Mouse (Mus musculus): ENCODE results near the gene Klf12.

Klf12 gene

DNA sequence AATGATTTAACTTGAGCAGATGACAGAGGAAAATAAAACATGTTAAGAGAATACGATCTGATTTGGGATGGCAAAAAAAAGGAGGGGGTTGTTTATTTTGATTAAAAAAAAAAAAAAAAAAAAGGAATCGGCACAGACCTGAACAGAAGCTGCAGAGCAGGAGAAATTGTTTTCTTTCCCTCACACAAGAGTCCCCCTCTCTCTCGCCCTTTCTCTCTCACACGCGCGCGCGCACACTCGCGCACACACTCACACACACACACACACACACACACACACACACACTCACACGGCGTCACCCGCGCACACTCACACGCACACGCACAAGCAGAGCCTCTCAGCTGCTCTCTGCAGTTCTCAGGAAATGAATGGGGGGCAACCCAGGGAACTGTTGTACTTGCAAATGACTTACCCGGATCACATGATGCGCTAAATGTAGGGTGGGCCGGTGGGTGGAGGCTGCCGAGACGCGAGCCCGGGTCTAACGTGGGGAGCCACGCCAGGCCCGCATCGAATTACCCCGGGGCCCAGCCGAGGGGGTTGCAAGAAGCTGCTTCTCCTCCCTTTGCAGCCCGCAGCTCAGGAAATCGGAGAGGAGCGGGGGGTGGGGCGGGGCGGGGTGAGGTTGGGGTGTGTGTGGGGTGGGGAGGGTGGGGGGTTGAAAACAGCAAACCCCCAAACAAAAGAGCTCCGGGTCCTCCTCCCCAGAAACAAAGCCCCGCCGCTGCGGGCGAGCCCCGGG is at the start of gene Klf12:
TSS of gene Klf12 (minus strand) at position 561 of the 742 bp plus-strand sequence.
- DNase-seq (ENCODE audit: inconsistent age in 2 of 2, low spot score in 1 of 2), result peak; percentile 86 to 94

DNA sequence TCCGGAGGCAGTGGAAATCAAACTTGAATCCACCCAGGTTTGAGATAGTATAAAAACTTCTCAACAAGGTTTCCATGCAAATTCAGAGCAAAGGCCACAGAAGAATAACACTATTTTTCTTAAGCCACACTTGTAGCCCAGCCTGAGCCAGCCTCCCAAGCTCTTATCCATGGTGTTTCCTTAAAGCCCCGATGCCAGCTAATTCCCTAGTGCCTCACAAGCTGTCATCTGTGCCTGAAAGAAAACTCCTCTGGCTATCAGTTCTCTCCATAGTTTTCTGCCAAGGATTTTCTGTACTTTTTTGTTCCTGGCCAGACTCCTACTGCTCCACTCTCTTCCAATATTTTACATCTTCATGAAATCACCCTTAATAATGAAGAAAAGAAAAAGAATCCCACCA is 48.9 kb upstream of the Klf12 start:
- DNase-seq (ENCODE audit: inconsistent age in 2 of 2, low spot score in 1 of 2), result no peak

DNA sequence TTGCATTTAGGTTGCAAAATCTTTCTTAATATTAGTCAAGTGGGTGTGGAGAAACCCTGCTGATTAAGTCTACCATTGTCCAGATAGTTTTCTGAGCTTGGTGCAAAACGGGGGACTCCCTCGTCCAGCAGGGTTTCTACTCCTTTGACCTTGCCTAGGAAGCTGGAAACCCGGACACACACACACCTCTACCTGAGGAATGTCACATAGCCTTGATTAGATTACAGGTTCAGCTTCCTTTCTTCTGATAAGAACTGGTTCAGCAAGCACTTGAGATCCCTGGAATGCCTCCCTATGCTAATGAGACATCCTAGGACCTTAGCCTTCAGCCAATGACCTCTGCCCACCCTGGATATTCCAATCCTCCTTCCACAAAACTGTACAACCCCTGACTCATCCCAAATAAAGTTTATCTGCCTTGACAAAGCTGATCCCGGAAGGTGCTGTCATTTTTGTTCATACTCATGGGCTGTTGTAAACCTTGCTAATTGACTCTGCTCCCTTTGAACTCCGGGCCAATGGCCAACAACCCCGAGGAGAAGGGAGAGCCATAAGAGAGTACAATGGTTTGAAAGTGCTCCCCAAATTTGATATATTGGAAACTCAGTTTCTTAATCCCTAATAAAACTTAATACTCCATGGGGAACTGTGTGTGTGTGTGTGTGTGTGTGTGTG is 44.3 kb upstream of the Klf12 start:
- DNase-seq (ENCODE audit: inconsistent age in 2 of 2, low spot score in 1 of 2), result no peak

DNA sequence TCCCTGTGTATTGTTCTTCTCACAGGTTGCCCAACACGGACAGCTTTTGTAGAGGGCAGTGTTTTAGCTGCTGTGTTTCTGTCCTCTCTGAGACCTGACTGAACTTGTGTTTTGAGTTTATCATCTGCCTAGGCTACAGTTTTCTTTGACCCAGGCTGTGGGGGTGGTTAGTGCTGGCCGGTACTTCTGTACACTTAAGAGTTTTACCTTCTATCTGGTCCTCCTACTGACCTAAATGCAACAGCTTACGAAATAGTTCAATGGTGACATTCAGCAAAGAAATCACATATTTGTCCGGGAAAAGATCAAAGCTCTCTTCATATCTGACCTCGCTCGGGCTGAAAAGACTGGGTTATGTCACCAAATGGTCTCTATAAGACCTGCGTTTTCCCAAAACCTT is 39.8 kb upstream of the Klf12 start:
- peak; percentile 19 to 78 for DNase-seq (ENCODE audit: inconsistent age in 2 of 2, low spot score in 1 of 2)

DNA sequence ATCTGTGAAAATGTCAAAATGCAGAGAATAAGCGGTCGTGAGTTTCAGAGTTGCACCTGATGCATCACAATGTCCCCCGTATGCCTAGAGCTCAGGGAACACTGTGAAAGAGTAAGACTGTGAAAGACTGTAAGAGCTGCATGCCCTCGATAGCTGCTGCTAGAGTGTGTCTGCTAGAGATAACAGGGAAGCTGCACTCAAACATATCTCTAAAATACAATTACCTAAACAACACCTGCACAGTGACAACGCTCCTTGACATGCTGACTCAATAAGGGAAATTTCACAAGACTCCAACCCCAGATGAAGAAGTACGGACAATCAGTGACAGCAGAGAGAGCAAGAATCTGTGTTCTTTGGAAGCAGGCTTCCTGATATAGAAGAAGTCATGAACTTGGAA is 37.5 kb upstream of the Klf12 start:
- no peak for DNase-seq (ENCODE audit: inconsistent age in 2 of 2, low spot score in 1 of 2)

DNA sequence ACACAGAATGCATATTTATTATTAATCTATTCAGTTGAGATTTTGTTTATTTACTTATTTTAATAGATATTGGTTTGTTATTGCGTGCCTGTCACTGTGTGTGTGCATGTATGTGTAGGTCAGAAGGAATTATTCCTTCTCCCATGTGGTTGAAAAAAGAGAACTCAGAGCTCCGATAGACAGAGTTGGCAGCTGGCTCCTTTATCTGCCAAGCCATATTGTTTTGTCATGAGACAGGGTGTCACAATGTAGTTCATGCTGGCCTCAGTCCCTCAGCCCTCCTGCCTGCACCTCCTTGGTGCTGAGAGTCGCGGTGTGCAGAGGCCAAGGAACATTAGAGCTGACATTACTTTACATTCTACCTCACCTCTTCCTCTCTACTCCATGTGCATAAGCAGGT is 32.3 kb upstream of the Klf12 start:
- DNase-seq (ENCODE audit: inconsistent age in 2 of 2, low spot score in 1 of 2), result no peak

DNA sequence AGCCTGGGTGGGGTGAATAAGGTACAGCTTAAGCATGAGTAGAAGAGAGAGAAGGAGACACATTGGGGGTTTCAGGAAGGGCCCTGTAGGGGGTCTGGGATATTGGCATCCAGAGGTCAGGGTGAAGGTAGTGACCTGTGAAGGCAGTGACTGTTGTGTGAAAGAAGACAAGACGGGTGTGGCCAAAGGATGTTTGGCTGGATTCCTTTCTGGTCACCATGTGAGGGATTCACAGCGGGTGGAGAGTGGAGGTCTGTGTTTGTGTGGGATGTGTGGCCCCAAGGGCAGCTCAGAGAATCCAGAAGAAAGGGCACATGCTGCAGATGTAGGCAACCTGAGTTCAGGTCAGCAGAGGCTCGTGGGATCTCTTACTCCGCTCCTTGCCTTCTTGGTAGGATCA is 29.6 kb upstream of the Klf12 start:
- DNase-seq (ENCODE audit: inconsistent age in 2 of 2, low spot score in 1 of 2), result no peak

DNA sequence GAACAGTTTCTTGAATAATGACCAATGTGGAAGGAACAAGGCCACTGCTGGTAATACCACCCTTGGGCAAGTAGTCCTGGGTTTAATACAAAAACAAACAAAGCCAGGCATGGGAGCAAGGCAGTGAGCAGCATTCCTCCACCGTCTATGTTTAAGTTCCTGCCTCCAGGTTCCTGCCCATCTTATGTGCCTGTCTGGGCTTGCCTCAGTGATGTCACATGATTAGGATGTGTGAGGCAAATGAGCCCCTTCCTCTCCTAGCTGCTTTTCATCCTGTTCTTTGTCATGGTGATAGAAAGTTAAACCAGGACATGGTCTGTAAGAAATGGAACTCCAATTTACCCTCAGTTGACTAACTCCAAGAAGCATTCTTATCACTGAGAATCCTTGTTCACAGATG is 16.4 kb upstream of the Klf12 start:
- DNase-seq (ENCODE audit: inconsistent age in 2 of 2, low spot score in 1 of 2), result no peak

DNA sequence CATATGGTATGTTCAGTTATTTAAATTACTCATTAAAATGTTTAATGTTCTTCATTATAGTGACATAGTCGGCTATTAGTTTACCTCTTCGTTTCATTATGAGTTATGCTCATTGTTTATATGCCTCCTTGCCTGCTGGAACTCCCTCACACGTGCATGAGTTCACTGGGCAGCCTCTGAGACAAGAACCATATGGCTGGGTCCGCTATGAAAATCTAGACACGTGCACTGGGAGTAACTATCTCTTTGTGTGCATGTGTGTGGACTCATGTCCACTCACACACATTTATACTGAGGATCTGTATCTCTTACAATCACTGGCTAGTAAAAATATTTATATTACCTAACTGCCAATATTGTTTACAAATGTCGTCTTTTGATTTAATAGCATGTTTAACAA is 14.4 kb upstream of the Klf12 start:
- no peak for DNase-seq (ENCODE audit: inconsistent age in 2 of 2, low spot score in 1 of 2)

DNA sequence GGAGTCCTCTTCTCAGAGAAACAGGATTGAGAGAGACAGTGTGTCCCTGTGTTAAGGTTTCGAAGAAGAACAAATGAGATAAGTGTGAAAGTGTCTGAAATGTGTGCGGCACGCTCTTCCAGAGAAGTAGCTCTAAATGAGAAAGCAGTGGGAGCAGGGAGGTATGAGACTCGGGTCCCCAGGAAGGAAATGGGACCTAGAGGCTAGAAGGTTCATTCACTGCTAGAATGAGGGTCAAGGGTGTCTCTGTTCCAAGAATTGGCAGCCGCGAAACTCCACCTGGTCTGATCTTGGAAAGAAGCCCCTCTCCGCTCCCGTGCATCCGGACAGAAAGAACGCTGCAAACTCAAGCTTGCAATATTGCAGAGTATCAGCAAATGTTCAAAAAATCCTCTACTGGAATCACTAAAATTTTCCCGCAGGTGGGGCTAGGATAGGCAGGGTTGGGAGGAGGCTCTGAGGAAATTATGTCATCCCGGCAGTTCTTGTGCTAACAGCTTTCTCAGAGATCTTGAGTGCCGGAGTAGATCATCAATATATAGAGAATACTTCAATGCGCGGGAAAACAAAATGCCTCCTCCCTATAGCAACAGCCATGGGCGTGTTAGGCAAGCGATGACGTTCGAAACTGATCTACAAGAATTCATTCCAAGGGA is 2.2 kb upstream of the Klf12 start:
- DNase-seq (ENCODE audit: inconsistent age in 2 of 2, low spot score in 1 of 2), result no peak

DNA sequence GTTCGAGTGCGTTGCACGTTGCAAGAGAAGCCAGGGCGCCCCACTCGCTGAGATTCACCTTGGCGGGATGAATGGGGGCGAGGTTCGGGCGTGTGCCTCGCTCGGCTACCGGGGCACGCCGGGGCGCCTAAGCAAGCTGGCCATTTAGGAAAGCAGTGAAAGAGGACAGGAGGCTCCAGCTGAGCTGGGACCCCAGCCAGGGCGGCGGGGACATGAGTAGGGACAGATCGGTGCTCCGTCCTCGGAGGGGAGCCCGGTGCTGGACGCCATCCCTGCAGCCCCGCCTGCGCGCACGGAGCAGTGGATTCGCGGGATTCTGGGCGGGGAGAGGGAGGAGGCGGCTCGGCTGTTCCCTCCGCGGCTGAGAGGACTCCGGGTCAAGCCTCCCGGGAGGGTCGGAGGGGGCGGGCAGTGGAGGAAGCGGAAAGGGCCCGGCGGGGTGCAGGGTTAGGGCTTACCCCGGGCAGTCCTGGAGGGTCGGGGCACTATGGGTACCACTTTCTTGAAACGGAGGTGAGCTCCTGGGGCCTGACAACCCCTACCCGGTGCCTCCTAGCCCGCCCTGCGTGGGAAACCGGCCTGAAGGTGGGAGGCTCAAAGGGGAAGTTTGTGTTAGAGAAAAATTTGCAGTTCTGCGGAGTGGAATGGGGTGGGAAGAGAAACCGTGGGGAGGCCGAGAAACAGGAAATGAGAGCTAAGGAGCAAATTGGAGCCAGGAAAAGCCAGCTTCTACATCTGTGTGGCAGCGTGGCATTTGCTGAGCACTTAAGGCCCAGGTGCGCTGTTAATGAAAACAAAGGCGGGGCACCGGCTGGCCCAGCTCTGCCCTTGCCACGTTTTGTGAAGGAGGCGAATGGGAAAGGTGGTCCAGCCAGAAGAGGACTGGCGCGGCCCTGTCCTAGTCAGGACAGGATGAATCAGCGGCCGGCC is 1.4 kb upstream of the Klf12 start:
- peak; percentile 83 to 94 for DNase-seq (ENCODE audit: inconsistent age in 2 of 2, low spot score in 1 of 2)

DNA sequence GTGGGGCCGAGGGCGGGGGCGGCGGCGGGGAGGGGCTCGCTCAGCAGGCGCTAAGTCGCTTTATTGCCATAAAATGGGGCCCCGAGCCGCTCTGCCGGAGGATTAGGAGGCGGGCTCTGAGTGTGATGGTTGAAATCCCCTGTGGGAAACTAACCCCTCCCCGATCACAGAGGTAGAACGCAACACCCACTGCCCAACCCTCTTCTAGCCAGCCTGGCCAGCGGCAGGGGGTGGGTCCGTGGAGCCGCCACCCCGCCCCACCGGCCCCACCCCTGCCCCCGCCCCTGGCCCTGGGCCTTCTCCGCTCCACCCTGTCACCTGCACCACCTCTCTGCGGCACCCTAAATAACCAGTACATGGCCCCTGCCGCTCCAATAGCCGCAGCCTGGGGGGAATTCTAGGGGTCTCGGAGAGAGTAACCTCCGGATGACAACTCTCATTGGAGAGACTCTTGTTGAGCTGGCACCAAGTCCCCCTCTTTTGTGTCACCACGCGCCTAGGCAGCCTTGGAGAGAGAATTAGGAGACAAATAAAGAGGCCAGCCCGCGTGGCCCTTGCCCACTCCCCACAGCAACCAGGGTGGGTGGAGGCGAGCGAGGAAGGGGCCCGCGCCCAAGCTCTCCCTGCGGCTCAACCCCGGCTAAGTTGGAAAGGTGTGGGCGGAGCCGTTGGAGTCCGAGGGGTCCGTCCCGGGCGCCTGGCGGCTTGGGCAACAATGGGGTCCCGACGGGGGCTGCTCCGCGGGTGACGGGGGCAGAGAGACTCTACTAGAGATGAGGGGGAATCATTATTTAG is 579 bp upstream of the Klf12 start:
- peak; percentile 85 to 95 for DNase-seq (ENCODE audit: inconsistent age in 2 of 2, low spot score in 1 of 2)

DNA sequence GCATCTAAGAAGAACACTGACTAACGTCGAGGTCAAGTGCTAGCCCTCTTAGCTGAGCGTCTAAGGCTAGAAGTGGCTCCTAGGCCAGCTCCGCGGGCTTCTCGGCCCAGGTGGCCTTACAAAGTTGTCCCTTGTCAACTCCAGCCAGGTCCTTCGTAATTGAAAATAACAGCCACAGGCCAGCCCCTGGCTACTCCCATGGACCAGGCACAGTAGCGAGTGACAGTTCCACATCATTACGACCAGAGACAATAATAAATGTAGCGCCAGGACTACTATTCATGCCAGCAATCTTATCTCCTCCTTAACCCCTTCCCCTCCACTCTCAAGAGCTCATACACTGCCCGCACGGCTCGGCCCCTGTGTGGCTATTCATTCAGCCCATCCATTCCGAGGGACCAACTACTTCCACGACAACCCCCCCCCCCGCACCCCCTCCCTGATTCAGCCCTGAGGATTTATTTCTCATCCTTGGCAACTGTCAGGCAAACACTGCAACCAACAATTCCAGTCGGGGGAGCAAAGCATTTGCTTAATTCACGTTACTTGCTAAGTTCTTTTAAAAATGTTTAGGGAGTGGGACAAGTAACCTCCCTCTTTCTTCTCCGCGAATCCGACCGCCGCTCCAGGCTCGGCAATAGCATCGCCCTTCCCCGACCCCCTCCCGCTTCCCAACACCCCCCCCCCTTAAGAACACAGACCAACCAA is 914 bp downstream of the Klf12 start:
- peak; percentile 53 to 88 for DNase-seq (ENCODE audit: inconsistent age in 2 of 2, low spot score in 1 of 2)

DNA sequence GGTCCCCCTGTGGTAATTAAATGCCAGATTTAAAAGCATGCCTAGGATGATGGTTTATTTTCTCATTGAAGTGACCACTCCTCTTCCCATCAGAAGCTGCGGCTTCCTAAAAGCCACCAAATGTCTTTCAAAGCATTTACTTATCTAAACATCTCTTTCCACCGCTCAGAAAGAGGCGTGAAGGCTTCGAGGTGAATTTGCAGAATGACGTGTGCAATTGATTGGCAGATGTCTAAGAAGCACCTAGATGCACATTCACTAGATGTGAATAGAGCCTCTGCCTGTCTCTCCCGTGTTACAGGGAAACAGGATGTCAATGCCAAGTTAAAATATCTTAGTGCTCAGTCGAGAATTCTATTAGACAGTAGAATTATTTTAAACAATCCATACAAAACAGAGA is 1.8 kb downstream of the Klf12 start:
- DNase-seq (ENCODE audit: inconsistent age in 2 of 2, low spot score in 1 of 2), result peak in 1 of 2 experiments; percentile 60

DNA sequence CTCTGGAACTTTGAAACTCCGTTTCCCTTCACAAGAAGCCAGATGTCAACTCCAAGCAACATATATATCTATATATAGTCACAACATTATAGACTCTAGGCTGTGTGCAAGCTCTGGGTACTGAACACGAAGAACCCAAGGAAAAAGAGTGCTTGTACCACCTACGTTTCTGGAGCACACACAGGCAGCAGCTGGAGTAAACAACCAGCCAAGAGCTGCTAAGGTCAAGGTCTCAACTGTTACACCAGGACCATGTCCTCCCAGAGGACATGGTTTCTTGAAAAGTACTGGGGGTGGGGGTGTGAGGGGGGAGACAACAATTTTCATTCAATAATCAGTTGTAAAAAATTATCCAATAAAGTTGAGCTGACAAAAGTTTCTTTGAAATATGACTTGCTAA is 2.7 kb downstream of the Klf12 start:
- DNase-seq (ENCODE audit: inconsistent age in 2 of 2, low spot score in 1 of 2), result peak; percentile 50 to 76

DNA sequence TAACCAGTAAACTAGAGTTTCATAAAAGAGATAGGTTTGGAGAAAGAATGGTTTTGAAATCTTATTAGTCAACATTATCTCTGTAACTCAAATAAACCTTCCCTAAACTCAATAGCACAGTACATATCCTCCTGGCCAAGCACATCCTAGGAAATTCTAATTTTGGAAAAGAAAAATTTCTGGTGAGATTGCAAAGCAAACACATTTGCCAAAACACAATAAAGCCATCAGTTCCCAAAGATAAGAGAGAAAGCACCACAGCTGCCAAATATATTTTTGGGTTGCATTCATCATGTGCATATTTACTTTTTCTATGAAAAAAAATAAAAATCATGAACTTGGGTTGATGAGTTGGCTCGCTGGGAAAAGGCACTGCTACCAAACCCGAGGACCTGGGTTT is 10.3 kb downstream of the Klf12 start:
- DNase-seq (ENCODE audit: inconsistent age in 2 of 2, low spot score in 1 of 2), result no peak

DNA sequence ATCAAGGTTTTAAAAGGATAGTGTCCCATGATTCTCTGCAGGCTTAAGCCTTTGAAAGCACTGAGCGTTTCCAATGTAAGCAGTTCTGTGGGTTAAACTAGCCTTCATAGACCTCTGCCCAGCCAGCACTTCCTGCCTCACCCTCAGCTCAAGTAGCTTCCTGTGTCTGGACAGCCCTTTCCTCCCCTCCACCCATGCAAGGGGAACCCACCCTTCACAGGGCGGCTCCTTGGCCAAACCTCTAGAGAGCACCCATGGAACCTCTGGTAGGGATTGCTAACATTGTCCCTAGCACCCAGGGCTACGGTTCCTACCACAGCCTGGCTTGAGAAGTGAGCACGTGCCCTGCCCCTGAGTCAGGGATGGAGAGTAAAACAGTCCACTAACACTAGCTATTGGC is 23.9 kb downstream of the Klf12 start:
- DNase-seq (ENCODE audit: inconsistent age in 2 of 2, low spot score in 1 of 2), result peak; percentile 33 to 59

DNA sequence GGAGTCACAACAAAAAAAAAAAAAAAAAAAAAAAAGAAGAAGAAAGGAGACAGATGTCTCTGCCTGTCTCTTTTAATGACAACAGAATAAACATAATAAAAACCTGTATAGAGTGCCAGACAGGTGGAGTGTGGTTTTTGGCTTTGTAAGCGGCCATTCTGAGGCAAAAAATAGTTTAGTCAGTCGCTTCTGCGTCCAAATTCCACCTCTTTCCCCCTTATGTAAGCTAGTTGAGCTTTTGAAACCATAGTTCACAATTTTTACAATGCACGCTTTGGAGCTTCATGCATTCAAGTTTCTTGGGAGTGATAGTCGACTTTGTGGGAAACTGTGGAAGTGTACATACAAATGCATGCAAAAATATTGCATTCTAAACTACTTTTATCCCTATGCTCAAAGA is 41.4 kb downstream of the Klf12 start:
- DNase-seq (ENCODE audit: inconsistent age in 2 of 2, low spot score in 1 of 2), result no peak

DNA sequence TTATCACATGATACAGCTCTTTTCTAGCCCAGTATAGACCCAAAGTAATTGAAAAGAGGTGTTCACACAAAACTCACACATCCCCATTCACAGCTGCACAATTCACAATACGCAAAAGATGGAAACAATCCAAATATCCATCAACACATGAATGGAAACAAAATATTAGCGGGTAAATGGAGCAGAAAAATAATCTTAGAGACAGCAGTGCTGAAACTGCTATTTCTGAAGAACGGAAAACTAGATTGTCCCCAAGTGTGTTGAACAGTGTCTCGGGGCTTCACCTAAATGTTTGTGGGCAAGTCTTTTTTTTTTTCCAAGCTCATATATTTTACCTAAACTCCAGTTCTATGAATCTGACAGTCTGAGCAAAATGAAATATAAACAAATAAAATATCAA is 44.6 kb downstream of the Klf12 start:
- DNase-seq (ENCODE audit: inconsistent age in 2 of 2, low spot score in 1 of 2), result no peak

DNA sequence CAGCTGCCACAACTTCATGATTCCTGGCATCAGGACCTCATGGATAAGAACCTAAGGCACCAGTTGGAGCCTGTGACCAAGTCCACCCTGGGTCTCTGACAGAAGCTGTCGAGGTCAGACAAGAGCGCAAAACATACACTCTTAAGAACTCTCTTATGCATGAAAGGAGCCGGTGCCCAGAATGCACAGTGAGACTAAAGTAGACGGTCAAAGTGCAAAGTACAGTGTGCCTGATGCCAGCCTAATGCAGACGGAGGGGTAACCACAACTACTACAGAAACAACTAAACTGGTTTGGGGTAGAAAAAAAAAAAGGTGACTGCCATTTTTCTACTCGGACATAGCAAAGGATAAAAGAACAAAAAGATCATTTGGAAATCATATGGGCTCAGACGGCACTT is 47.7 kb downstream of the Klf12 start:
- DNase-seq (ENCODE audit: inconsistent age in 2 of 2, low spot score in 1 of 2), result no peak
